Mouse (Mus musculus) limb, embryonic 14.5 days (tissue): Measurements from ENCODE around the gene Gas2l1. TPM values are rescaled to one million over a fixed set of nuclear protein-coding genes. Genes with fewer than 3 reads are reported as not detected.
A peak's percentile ranks its signal among the peaks of the same experiment; 100 is the strongest.

Source experiments
- ATAC-seq: fragments of 200-750 bp; cut with Nextera tagmentation; 2 replicates; pipeline ENCODE4 v1.8.0; 2017; ENCODE audit warnings: low read depth, moderate number of reproducible peaks, moderate TSS enrichment; ENCODE audit not compliant: low FRiP score
- DNase-seq: peaks from one replicate; pipeline ENCODE4 v3.0.0-alpha.2; 2015; ENCODE audit warnings: low spot score
- H3K27ac ChIP-seq: fragments of 300-500 bp; sonication (generic); replicated peaks from 2 replicates; pipeline ENCODE4 v1.5.1; 2014; ENCODE audit warnings: low read depth, mild to moderate bottlenecking, low read length, moderate library complexity, mixed read lengths
- H3K27me3 ChIP-seq: fragments of 300-500 bp; sonication (generic); 2 replicates; pipeline ENCODE4 v1.6.1; 2014; ENCODE audit warnings: low read length, mixed read lengths; ENCODE audit not compliant: control insufficient read depth, insufficient read depth
- H3K36me3 ChIP-seq: fragments of 300-500 bp; sonication (generic); 2 replicates; pipeline ENCODE4 v1.6.1; 2014; ENCODE audit warnings: mild to moderate bottlenecking, low read length, moderate library complexity, mixed read lengths; ENCODE audit not compliant: control insufficient read depth, insufficient read depth
- H3K4me1 ChIP-seq: fragments of 300-500 bp; sonication (generic); 2 replicates; pipeline ENCODE4 v1.6.1; 2014; ENCODE audit warnings: antibody characterized with exemption, low read length, mixed read lengths; ENCODE audit not compliant: control insufficient read depth, insufficient read depth
- H3K4me2 ChIP-seq: fragments of 300-500 bp; sonication (generic); replicated peaks from 2 replicates; pipeline ENCODE4 v1.6.1; 2014; ENCODE audit warnings: low read depth, mild to moderate bottlenecking, low read length, moderate library complexity; ENCODE audit not compliant: severe bottlenecking
- H3K4me3 ChIP-seq: fragments of 300-500 bp; sonication (generic); replicated peaks from 2 replicates; pipeline ENCODE4 v1.5.1; 2014; ENCODE audit warnings: low read length
- H3K9ac ChIP-seq: fragments of 300-500 bp; sonication (generic); 2 replicates; pipeline ENCODE4 v1.6.1; 2014; ENCODE audit warnings: mild to moderate bottlenecking, low read depth, low read length, moderate library complexity; ENCODE audit not compliant: severe bottlenecking
- H3K9me3 ChIP-seq: fragments of 300-500 bp; sonication (generic); 2 replicates; pipeline ENCODE4 v1.6.1; 2016; ENCODE audit warnings: low read length; ENCODE audit not compliant: control insufficient read depth
- POLR2A ChIP-seq: fragments of 200-500 bp; IDR thresholded peaks from 2 replicates; pipeline ENCODE4 v1.8.0; 2012; ENCODE audit warnings: inconsistent platforms, mild to moderate bottlenecking, moderate library complexity, borderline replicate concordance; ENCODE audit not compliant: insufficient read depth, insufficient read length; ENCODE audit errors: extremely low read depth
- WGBS: fragments of 180-500 bp; shearing (Covaris S2); extraction: QIAGEN DNeasy Blood & Tissue Kit; methylation state at CpG from one replicate; pipeline ENCODE4 v1.1.7; 2014; 5-methylcytosine and 5-hydroxymethylcytosine counted together
- polyA plus RNA-seq, 2 experiments: library from polyadenylated mRNA; depleted of rRNA in 1 of 2; stranded (reverse) in 1 of 2; unstranded in 1 of 2; fragments of >200 nt; fragmentation: Nextera tagmentation in 1 of 2; extraction: Ambion mirVana in 1 of 2; gene quantifications; 2 replicates each; pipeline versions ENCODE4 v1.2.1 to v1.2.3; 2012 to 2014

The Gas2l1 gene
- polyA plus RNA-seq, 2 experiments, result 38.0 to 41.4 TPM

DNA sequence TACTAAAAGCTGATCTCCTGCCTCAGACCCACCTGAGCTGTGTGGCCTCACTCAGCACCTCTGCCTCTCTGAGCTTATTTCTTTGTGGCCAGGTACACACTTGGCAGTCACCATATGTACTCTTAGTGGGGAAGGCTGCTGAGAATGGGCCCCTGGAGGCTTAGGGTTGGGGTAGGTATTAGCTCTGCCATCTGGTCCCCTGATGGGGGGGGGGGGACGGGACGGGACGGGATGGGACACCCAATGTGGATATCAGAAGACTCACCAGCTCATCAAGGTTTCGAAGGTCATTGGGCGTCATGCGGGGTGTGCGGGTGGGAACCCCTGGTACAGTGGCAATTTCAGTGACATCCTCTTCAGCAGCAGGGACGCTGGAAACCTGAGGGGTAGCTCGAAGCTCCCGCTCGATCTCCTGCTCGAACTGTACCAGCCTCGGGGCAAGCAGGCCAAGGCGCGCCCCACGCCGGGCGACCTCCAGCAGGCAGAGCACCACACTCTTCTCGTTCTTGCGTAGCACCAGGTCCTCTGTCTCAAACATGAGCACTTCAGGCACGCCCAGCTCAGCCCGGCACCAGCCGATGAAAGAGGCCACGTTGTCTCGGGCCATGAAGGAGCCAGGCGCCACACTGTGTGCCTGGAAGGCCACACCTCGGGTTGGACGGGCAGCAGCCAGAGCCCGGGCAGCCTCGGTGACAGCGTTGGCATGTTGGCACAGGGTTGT is 1.4 kb downstream of the Gas2l1 start:
- Histone ChIP-seq H3K9me3 (no peaks in the 10 kb centered on the region), H3K4me2 (peak overlapping the region; percentile 85), H3K4me3 (peak overlapping the region; percentile 81), H3K4me1 (peaks cover 35% of the 10 kb centered on the region), H3K27me3 (peaks cover 52% of the 10 kb centered on the region), H3K27ac (no peak overlapping the region), H3K9ac (no peak overlapping the region), H3K36me3 (peaks cover 32% of the 10 kb centered on the region)
- TF ChIP-seq POLR2A, result no peak
- WGBS, result 51% methylated on average over 30 of the region's 31 CpGs
- ATAC-seq (no peak), DNase-seq (no peak)

DNA sequence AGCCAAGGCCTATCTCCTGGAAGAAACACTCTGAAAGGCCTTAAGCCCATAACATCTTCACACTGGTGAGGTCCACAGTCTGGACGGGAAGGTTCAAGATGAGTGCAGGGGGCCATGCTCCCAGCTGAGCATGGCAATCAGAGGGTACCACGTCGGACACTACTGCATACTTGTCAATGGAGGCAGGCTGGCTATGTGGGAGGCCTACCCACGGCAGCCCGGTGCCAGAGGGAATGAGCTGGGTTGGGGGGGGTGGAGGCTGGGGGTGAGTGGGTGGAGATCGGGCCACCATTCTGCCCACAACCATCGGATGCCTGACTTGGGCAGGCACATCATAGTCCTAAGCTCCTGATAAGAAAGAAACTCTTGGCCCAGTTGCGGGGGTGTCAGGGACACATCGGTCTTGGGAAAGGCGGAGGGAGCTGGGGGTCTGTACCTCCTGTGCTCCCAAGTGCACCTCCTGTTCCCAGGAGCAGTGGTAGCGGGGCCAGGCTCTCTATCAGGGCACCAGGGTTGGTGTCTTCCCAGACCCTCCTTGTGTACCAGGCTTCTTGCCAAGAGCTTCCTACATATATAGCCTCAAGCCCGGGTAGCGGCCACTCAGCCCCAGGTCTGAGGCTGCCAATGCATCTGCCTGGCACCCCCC is 2.1 kb downstream of the Gas2l1 start:
- WGBS, result 59% methylated on average over 12 of the region's 13 CpGs
- ATAC-seq, result no peak
- Histone ChIP-seq H3K4me1 (peaks cover 36% of the 10 kb centered on the region), H3K4me2 (peak overlapping the region; percentile 26; the same call in 1 of the 2 replicates), H3K36me3 (peaks cover 24% of the 10 kb centered on the region), H3K9me3 (no peaks in the 10 kb centered on the region), H3K27ac (no peak overlapping the region), H3K27me3 (peaks cover 57% of the 10 kb centered on the region), H3K9ac (no peak overlapping the region), H3K4me3 (no peak overlapping the region)
- DNase-seq, result no peak
- TF ChIP-seq POLR2A, result no peak

GRCm38 (mm10) chr11:5062326-5062725 is 2.8 kb downstream of the Gas2l1 start:
- Histone ChIP-seq H3K9me3 (no peaks in the 10 kb centered on the region), H3K36me3 (peaks cover 21% of the 10 kb centered on the region), H3K9ac (peak overlapping the region; percentile 48; the same call in 1 of the 2 replicates), H3K27me3 (peaks cover 63% of the 10 kb centered on the region), H3K4me1 (peaks cover 43% of the 10 kb centered on the region), H3K4me2 (peak overlapping the region; percentile 73), H3K27ac (no peak overlapping the region), H3K4me3 (peak overlapping the region; percentile 36)
- ATAC-seq, result no peak
- no peak for DNase-seq
- 24% methylated on average over 13 of the region's 13 CpGs for WGBS
- TF ChIP-seq POLR2A, result no peak

GRCm38 (mm10) chr11:5061413-5062139 is 3.6 kb downstream of the Gas2l1 start:
- TF ChIP-seq POLR2A, result no peak
- peak; percentile 87 for DNase-seq
- Histone ChIP-seq H3K4me1 (peaks cover 46% of the 10 kb centered on the region), H3K4me3 (peak overlapping the region; percentile 36), H3K27ac (no peak overlapping the region), H3K9ac (peak overlapping the region; percentile 48), H3K36me3 (peaks cover 21% of the 10 kb centered on the region), H3K9me3 (no peaks in the 10 kb centered on the region), H3K27me3 (peaks cover 69% of the 10 kb centered on the region), H3K4me2 (peak overlapping the region; percentile 73)
- peak; percentile 41 for ATAC-seq
- WGBS, result 2% methylated on average over 50 of the region's 62 CpGs

DNA sequence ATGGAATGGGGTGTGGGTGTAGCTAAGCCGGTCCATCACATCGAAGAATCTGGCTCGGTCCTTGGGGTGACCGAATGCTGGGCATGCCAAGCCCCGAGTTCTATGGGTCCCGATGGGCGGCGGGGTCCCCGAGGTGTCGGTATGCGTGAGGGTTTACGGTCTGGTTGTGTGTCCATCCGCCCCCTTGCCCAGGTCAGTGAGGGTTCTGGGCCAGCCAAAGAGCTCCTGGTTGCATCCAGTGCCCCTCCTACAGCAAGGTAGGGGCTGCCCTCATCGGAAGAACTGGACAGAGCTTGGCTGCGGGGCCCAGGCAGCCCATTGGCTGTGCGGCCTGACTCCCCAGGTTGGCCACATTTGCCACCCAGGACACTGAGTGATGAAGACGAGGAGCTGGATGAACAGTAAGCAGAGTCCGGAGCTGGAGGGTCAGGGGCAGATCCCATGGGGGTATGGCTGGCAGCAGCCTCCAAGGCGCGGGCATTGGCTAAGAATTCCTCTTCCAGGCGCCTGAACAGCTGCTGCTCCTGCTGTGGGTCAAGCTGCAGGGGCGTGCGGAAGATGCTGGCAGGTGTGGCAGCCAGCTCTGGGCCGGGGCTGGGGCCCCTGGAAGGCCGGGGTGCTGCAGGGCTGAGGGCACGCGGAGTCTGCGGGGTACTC is 4.2 kb downstream of the Gas2l1 start:
- ATAC-seq (no peak), DNase-seq (no peak)
- 58% methylated on average over 24 of the region's 28 CpGs for WGBS
- peak overlapping the region; percentile 36 for H3K4me3 ChIP-seq
- peaks cover 21% of the 10 kb centered on the region for H3K36me3 ChIP-seq
- peak overlapping the region; percentile 73 for H3K4me2 ChIP-seq
- peaks cover 51% of the 10 kb centered on the region for H3K4me1 ChIP-seq
- H3K27ac ChIP-seq, result no peak overlapping the region
- no peak for TF ChIP-seq POLR2A
- no peaks in the 10 kb centered on the region for H3K9me3 ChIP-seq
- H3K27me3 ChIP-seq, result peaks cover 76% of the 10 kb centered on the region
- H3K9ac ChIP-seq, result peak overlapping the region; percentile 48
